Comparison of ENCODE assay signal across 8 mouse cellular contexts in the genomic region with DNA sequence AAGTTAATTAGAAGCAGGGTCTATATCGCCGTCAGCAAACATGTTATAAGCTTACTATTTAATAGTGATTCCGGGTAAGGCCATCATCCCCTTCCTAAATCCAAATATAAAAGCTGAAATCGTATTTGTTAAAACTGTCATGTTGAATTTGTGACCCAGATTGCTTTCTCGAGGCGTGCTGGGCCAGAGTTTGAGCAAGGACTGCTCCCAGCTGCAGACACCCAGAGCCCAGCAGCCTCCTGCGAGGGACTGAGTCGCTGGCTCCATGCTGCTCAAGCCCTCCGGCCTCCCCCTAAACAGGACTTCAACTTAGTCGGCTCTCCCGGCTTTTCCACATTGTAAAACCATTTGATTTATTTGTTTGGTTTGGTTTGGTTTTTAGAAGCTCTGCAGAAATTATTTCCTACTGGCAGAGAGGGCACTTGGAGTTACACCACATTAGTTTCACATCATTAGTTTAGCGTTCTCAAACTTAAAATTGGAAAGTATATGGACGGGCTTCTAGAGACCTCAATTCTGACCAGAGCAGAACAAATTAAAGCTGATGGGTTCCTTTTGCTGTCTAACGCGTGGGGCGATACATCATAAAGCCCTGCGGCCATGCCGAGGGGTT.
DNase-seq lines count a peak whose midpoint lies in the region; ATAC-seq lines count a peak whose summit lies in the region.
"Had no signal": no experiment of that assay in that cellular context is flagged by ENCODE, and none has a peak within 500 bp of the region (broad histone marks: within the 10 kb centered on the region; RNA-seq: fewer than 3 reads in every experiment).

No protein-coding gene starts in this region.

- WGBS in forebrain, embryonic 12.5 days: 15% methylated on average over 18 of the region's 18 CpGs
- WGBS in neural tube, embryonic 13.5 days: 7% methylated on average over 18 of the region's 18 CpGs

- no peak for ATAC-seq in forebrain, embryonic 12.5 days (ENCODE audit: low FRiP score)
- ATAC-seq in neural tube, embryonic 13.5 days (ENCODE audit: low read depth): peak; percentile 73; the same call in 1 of the 2 replicates

- peaks cover 58% of the 10 kb centered on the region for H3K27me3 ChIP-seq in forebrain, embryonic 12.5 days
- peaks cover 63% of the 10 kb centered on the region for H3K27me3 ChIP-seq in neural tube, embryonic 13.5 days

- no peak overlapping the region for H3K27ac ChIP-seq in forebrain, embryonic 12.5 days
- no peak overlapping the region for H3K27ac ChIP-seq in neural tube, embryonic 13.5 days (replicated peaks)
- H3K27ac ChIP-seq: liver, embryonic 15.5 days had no signal

- H3K4me1 ChIP-seq in forebrain, embryonic 12.5 days: peaks cover 18% of the 10 kb centered on the region
- H3K4me1 ChIP-seq in neural tube, embryonic 13.5 days (replicated peaks): peaks cover 16% of the 10 kb centered on the region
- H3K4me1 ChIP-seq: liver, embryonic 15.5 days had no signal

- H3K4me3 ChIP-seq in forebrain, embryonic 12.5 days (replicated peaks): peak overlapping the region; percentile 31
- H3K4me3 ChIP-seq in neural tube, embryonic 13.5 days: 0 out of 2 replicates have a peak overlapping the region, but pooled peaks have one; percentile 5
- H3K4me3 ChIP-seq: liver, embryonic 15.5 days had no signal

- H3K36me3 ChIP-seq in forebrain, embryonic 12.5 days (replicated peaks): no peaks in the 10 kb centered on the region
- H3K36me3 ChIP-seq in neural tube, embryonic 13.5 days: no peaks in the 10 kb centered on the region
- H3K36me3 ChIP-seq: liver, embryonic 15.5 days had no signal

- DNase-seq in embryo, embryonic 9.5 days (ENCODE audit: extremely low spot score): peak; percentile 65
- DNase-seq in kidney, postnatal 4 days: peak; percentile 45 to 64
- DNase-seq in ovary, postnatal 36 days (ENCODE audit: low spot score): no peak
- no peak for DNase-seq in layer of hippocampus, postnatal 14 days (ENCODE audit: low spot score in 2 of 2)
- no peak for DNase-seq in layer of hippocampus, postnatal 36 days

- no peak overlapping the region for H3K9ac ChIP-seq in forebrain, embryonic 12.5 days
- H3K9ac ChIP-seq in neural tube, embryonic 13.5 days: no peak overlapping the region
- H3K9ac ChIP-seq: liver, embryonic 15.5 days had no signal

- H3K4me2 ChIP-seq in forebrain, embryonic 12.5 days: peak overlapping the region; percentile 65
- H3K4me2 ChIP-seq in neural tube, embryonic 13.5 days: peak overlapping the region; percentile 61

- H3K9me3 ChIP-seq in forebrain, embryonic 12.5 days: no peaks in the 10 kb centered on the region
- no peaks in the 10 kb centered on the region for H3K9me3 ChIP-seq in neural tube, embryonic 13.5 days
- H3K9me3 ChIP-seq: liver, embryonic 15.5 days had no signal

Comparison
In these comparisons a context has a peak if more than half of its experiments do, and no peak if none do; other contexts are left out.
1. DNase-seq: peak in embryo, embryonic 9.5 days (single experiment) and kidney, postnatal 4 days (2 of 2); none in ovary, postnatal 36 days (single experiment), layer of hippocampus, postnatal 14 days (0 of 2) and layer of hippocampus, postnatal 36 days (0 of 2).